Comparison of ENCODE assay signal across 2 mouse cellular contexts in the genomic region with DNA sequence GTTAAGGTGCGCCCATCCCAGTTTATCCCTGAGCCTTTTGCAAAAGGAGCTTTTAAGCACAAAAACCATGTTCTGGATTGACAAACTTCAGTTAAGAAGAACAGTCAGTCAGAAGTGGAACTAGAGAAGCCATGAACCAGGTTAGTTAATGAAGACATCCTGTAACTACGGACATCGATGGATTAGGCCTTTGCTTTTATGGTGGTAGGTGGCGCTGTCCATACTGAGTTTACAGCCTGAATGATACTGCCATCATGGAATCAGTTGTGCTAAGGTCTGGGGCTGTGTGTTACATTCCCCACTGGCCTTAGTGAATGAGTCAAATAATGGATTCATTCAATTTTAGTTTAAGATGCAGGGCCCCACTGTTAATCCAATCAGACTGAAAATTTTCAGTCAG.
TF ChIP-seq lines count a peak whose summit lies in the region.

No protein-coding gene starts in this region.

TF ChIP-seq in MEL, 35 proteins besides CTCF, POLR2A, EP300 and RAD21:
- TF ChIP-seq RCOR1 (IDR thresholded peaks at IDR 0.05; ENCODE audit: low read depth, low read length) (no peak), POLR2AphosphoS2 (IDR thresholded peaks at IDR 0.05; ENCODE audit: low read length) (no peak), KAT2A (conservative IDR thresholded peaks at IDR 0.05; ENCODE audit: low read depth, low read length) (no peak), MAZ (IDR thresholded peaks at IDR 0.05; ENCODE audit: low read depth, low read length) (no peak), MYC (IDR thresholded peaks at IDR 0.05; ENCODE audit: low read depth, low read length) (no peak)

TF ChIP-seq in myocyte, 11 proteins besides CTCF, POLR2A, EP300 and RAD21:
- TF ChIP-seq E2F4 (IDR thresholded peaks at IDR 0.05; ENCODE audit: insufficient read depth) (no peak), MAX (IDR thresholded peaks at IDR 0.05; ENCODE audit: low read depth) (no peak), REST (IDR thresholded peaks at IDR 0.05; ENCODE audit: insufficient read depth, insufficient read length) (no peak), TCF3 (IDR thresholded peaks at IDR 0.05; ENCODE audit: insufficient read length, low read depth) (no peak), USF1 (IDR thresholded peaks at IDR 0.05; ENCODE audit: low read depth) (no peak), TCF12 (IDR thresholded peaks at IDR 0.05; ENCODE audit: insufficient read depth, poor library complexity, severe bottlenecking) (no peak), MYOD1 (IDR thresholded peaks at IDR 0.05; ENCODE audit: control insufficient read depth in 1 of 3, insufficient read length in 2 of 3, low read depth in 2 of 3) (no peak), MYOG (IDR thresholded peaks at IDR 0.05; ENCODE audit: control insufficient read depth in 1 of 3, insufficient read depth in 1 of 3, insufficient read length in 2 of 3, low read depth in 2 of 3) (no peak), CEBPB (IDR thresholded peaks at IDR 0.05; ENCODE audit: insufficient read depth, poor library complexity, severe bottlenecking) (no peak), SRF (IDR thresholded peaks at IDR 0.05; ENCODE audit: control insufficient read depth, insufficient read length, low read depth) (no peak), POLR2AphosphoS2 (IDR thresholded peaks at IDR 0.05; ENCODE audit: insufficient read length, low read depth) (no peak)
